Mouse (Mus musculus) megakaryocyte-erythroid progenitor cell, adult 5-6 weeks (primary cell): Measurements from ENCODE around the gene Fh1. TPM values are rescaled to one million over a fixed set of nuclear protein-coding genes. Genes with fewer than 3 reads are reported as not detected.
A peak's percentile ranks its signal among the peaks of the same experiment; 100 is the strongest.

Experiments
- ATAC-seq: replicated peaks from 2 replicates; pipeline ENCODE4 v1.8.0; 2016; ENCODE audit warnings: mild to moderate bottlenecking, inconsistent platforms; ENCODE audit not compliant: severe bottlenecking, poor library complexity, low FRiP score, low TSS enrichment
- total RNA-seq, 2 experiments: library from RNA; stranded (forward) in 1 of 2; stranded (reverse) in 1 of 2; fragments of 200-1000, 215-1000 nt in 1 of 2; fragments of >200 nt in 1 of 2; fragmentation: Nextera tagmentation in 1 of 2; gene quantifications; 2 replicates each; pipeline ENCODE4 v1.2.3; 2014 to 2017

Gene Fh1
- total RNA-seq, 2 experiments from 2014 or later, result 87.3 to 99.2 TPM

- ATAC-seq, result peak; percentile 58; the same call in 1 of the 2 replicates
Observed at GRCm38 (mm10) chr1:175625990-175626692, 706 bp upstream of the Fh1 start.

DNA sequence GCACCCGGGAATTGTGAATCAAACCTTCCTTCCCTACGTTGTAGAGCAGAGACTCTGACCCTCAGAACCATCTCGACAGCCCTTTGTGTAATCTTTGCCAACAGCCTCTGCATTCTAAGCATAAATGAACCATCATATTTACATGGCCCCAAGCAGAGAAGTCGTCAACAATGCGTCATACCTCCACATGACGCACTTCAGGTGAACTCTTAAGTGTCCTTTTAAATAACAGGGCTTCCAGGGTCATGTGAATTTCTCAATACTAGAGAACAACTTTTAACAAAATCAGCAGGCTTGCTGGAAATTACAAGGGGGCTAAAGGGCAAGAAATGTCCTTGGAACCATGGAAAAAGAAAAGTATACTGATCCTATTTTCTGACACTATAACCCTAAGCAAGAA, 1.8 kb downstream of the Fh1 start:
- no peak for ATAC-seq

GRCm38 (mm10) chr1:175619814-175620431, 5.5 kb downstream of the Fh1 start, which contains the start of gene Kmo:
Kmo (plus strand) TSS chr1:175620381.
- no peak for ATAC-seq

- ATAC-seq, result no peak
Observed at GRCm38 (mm10) chr1:175614992-175615391, 10.4 kb downstream of the Fh1 start.

DNA sequence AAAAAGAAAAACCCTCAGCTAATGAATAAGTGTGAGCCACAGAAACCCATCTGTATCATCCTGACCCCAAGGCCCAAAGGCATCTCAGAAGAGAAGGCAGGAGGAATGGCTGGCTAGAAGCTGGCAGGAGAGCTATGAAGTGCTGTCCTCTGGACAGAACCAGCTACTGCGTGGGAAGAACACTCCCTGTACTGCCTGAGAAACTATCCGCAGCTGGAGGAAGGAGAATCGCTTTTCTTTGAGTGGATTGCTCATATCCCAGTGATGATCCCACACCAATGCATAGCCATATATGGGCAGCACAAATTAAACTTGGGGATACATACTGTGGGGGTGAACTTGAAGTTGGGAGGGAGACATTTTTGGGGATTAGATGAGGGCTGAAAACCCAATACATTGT, 16.7 kb downstream of the Fh1 start:
- ATAC-seq, result no peak

- ATAC-seq, result no peak
Observed at GRCm38 (mm10) chr1:175607838-175608585, 17.4 kb downstream of the Fh1 start.

GRCm38 (mm10) chr1:175607308-175607707, 18.1 kb downstream of the Fh1 start:
- ATAC-seq, result no peak

GRCm38 (mm10) chr1:175603390-175603789, 22.0 kb downstream of the Fh1 start:
- ATAC-seq, result no peak

DNA sequence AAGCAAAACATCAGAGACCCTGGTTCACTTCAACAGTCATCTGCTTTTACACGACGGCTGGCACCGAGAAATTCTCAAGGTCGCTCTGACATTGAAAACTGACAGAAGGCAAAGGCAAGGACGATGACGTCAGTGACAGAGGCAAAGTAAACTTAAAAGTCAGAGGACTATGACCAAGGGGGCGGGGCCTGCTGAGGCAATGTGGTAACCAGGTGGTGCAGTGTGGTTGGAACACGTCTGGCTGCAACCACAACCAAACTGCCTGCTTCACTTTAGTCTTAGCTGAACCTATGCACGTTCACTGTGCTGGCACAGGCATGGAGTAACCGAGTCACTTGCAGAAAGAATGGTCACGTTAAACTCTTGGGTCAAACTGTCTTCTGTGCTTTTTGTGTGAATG, 23.2 kb downstream of the Fh1 start:
- no peak for ATAC-seq

- ATAC-seq, result no peak
Observed at GRCm38 (mm10) chr1:175592832-175593231, 32.6 kb downstream of the Fh1 start.

- no peak for ATAC-seq
Observed at GRCm38 (mm10) chr1:175586656-175587055, 38.8 kb downstream of the Fh1 start.

GRCm38 (mm10) chr1:175585267-175585666, 40.2 kb downstream of the Fh1 start:
- peak; percentile 72 for ATAC-seq

GRCm38 (mm10) chr1:175582799-175583198, 42.6 kb downstream of the Fh1 start:
- ATAC-seq, result no peak

DNA sequence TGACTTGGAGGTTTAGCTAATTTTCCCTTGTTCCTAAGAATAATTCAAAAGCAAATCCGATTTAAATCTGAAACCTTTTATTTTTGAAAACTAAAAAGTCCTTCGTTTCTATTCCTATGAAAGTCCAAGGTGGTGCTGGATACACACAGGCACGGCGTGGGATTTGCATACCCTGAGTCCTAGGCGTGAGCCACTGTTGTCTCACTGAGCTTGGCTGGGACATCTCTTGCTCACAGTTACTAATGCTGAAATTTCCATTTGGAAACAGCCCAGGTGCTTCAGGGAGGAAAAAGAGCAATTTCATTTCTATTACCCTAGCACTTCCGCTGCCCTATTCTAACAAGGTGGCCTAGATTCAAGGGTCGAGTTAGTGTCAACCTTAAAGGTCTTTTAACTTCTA, 45.1 kb downstream of the Fh1 start:
- no peak for ATAC-seq

GRCm38 (mm10) chr1:175579598-175580235, 45.7 kb downstream of the Fh1 start:
- ATAC-seq, result no peak

DNA sequence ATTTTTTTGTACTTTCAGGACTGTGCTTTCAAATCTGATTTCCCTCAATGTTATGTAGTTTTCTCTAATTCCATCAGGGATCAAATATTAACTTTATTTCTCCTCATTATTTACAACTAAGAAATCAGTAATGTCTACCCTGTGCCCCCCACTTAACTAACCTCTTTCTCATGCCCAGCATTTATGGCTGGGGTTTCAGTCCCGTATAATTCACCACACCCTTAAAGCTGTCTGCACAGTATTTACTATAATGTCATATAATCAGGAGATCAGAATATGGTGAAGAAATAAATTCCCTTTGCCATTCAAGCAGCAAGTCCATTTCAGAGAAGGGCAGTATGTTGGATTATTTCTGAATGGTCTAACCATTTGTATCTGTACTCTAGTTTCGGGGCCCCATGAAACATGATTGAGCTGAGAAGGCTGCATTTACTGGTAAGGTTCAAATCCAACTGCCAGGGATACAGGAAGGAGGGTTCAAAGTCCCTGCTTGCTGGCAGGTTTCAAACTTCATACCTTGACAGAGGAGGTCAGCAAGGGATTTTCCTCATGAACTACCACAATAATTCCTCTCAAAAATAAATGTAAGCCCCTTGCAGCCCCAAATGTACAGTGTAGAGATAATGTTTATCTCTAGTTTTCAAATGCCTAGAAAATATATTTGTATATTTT, 46.9 kb downstream of the Fh1 start:
- no peak for ATAC-seq

- ATAC-seq, result peak; percentile 57; the same call in 1 of the 2 replicates
Observed at GRCm38 (mm10) chr1:175574129-175574528, 51.3 kb downstream of the Fh1 start.

GRCm38 (mm10) chr1:175565579-175566103, 59.8 kb downstream of the Fh1 start:
- 0 out of 2 replicates have a peak, but pooled peaks have one; percentile 37 for ATAC-seq

GRCm38 (mm10) chr1:175564321-175564720, 61.1 kb downstream of the Fh1 start:
- no peak for ATAC-seq
